Mouse (Mus musculus): ENCODE data around the gene Trp73. TPM values are rescaled to one million over a fixed set of nuclear protein-coding genes. Genes with fewer than 3 reads are reported as not detected.

Trp73 gene
- polyA plus RNA-seq (2017; shearing (Covaris generic)): not detected

DNA sequence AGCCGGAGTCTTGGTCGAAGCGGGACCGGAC is at the start of gene Trp73:
Trp73 (minus strand) TSS at position 27 of the 31 bp plus-strand sequence.

DNA sequence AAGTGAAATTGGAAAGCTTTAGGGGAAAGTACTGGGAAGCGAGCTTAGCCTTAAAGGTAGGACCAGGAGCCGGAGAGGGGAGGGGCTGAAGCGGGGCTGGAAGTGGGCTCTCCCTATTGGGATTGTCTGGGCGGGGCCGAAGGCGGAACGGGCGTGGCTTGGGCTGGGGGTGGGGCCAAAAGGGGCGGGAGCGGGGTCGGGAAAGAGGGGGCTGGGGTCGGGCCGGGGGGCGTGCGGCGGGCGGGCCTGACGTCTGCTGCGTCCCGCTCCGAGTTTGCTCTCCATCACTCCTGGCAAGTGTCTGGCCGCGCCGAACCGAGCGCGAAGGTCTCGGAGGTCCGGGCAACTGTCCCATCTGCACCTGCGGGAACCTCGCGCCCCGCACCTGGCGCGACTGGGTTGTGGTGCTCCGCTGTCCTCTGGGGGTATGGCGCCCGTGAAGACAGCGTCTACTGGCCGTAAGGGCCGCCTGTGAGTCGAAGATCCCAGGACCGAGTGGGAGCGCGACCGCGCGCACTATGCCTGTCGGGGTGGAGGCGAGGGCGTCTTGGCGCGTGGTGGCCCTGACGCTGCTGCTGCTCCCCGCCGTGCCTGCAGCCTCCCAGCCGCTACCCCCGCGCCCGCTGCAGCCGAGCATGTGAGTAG is 30.6 kb upstream of the Trp73 start, which contains the start of gene Megf6:
Megf6 (plus strand) TSS at position 225 of the 645 bp plus-strand sequence.

DNA sequence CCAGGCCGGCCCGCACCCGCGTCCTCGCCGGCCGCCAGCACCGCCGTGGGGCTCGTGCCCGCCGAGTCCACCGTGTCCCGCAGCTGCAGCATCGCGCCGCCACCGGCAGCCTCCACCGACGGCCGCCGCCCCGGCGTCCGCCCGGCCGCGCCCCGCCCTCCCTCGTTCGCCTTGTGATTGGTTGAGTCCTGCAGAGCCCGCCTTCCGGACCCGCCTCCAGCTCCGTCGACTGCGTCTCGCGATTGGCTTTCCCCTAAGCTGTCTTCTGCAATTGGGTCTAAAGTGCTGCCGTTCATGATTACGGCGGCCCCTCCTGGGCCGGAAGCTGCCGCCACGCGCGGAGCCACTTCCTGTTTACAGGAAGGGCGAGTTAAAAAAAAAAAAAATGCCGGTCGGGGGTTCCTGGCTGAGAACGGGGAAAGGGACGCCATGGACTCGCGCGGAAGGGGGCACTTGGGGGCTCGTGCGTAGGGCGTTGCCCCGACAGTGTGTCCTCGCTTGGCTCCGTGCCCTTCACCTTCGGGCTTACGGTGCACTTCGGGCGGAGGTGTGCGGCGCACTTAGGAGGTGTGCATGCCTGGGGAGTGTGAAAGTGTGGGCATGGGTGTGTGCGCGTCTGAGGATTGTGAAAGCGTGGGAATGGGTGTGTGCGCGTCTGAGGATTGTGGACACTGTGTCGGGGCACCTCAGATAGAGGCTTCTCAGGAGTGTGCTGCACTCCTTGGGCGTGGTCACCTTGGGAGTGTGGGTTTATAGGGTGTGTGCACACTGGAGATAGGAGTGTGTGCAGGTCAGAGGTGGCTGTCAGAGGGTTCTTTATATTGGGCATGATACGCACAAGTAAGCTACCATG is 20.8 kb upstream of the Trp73 start, which contains the start of gene Tprgl:
Tprgl (minus strand) TSS at position 129 of the 853 bp plus-strand sequence.

DNA sequence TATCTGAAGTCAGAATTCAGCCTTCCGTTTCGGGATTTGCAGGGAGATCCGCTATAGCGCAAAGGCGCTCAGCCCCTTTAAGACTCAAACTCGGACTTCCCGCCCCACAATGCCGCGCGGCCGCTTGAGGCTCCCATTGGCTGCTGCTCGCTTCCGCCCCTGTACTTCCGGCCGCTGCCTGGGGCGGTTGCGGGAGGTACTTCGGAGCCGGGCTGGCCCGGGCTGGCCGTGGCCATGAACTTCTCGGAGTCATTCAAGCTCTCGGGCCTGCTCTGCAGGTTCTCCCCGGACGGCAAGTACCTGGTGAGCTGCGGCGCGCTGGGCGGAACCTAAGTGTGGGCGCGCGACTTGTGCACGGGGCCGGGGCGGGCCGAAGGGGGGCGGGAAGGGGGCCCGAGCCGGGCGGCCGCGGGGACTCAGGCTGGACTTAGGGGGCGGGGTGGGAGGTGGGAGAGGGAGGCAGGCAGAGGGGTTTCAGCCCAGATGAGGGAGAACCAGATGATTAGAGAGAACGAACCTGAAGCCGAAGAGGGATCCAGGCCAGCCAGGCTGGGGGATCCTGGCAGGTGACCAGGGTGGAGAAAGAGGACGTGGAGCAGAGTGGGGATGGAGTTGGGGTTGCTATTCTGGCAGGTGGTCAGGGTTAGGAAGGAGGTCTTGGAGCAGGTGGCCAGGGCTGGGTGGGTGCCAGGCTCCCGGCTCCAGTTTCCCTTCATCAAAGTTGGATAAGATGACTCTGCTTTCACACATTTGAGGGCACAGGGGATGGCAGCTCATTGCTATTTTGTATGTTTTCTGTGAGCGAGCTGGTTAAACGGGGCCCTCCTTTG is 2.4 kb upstream of the Trp73 start, which contains the start of gene Wrap73:
Wrap73 (plus strand) TSS at position 162 of the 830 bp plus-strand sequence.

DNA sequence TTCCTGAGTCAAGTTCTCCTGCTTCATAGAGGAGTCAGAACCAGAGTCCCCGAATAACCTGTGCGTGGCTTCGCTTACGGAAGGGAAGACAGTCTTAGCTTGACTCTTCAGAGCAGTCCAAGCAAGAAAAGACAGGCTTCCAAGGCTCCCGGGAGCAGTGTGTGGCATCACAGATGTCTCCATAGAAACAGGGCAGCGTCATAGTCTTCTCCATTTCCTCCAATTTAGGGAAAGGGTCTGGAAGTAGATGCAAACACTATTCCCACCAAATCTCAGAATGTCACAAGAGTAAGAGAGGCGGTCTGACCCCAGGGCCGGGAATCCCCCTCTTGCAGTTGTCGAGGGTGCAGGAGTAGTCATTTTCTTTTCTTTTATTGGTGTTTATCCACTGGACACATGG is 97.4 kb downstream of the Trp73 start, which contains the start of gene Ccdc27:
Ccdc27 (minus strand) TSS at position 101 of the 400 bp plus-strand sequence.

DNA sequence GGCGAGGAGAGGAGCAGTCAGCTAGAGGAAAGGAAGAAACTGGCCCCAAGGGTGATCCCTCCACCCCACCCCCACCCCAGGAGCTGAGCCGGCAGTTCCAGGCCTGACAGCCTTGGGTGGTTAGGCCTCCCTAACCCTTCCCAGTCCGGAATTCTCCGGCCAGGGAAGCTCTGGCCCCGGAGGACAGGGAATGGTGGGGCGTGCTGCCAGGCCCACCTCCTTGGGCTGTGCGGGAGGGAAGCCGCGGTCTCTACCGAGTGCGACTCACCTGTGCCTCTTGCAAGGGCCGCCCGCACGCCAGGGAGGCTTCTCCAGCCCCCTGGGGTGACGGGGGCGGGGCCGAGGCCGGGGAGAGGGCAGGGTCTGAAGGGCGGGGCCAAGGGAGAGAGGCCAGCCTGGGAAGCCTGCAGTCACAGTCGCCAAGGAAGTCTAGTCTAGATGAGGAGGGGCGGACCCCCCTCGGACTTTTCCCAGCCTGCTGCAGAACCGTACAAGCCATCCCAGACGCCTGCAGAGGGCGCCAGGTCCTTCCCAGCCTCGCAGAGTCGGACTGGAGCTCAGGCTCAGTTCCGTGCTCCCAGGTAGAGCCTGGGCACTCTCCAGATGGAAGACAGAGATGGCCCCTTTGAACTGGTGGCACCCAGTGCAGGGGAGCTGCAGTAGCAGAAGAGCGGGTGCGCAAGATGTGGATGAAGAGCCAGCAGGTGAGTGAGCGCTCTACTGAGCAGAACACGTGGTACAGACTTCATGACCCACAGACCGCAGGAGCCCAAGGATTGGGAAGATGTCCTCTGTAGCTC is 114.2 kb downstream of the Trp73 start, which contains the start of gene Smim1:
Smim1 (minus strand) TSS at position 590 of the 800 bp plus-strand sequence.

DNA sequence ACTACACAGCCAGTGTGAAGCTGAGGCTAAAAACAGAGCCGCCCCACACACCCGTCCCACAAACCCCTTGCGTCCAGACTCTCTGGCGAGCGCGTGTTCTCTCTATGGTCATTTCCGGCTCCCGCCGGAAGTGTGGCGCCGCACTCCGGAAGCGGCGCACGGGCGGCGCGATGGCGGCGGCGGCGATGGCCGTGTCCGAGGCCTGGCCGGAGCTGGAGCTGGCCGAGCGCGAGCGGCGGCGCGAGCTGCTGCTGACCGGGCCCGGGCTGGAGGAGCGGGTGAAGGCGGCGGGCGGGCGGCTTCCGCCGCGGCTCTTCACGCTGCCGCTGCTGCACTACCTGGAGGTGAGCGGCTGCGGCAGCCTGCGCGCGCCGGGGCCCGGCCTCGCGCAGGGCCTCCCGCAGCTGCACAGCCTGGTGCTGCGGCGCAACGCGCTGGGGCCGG is 128.3 kb downstream of the Trp73 start, which contains the start of gene Lrrc47:
Lrrc47 (plus strand) TSS at position 86 of the 444 bp plus-strand sequence.

Other genes with a start within 250 kb of the Trp73 start
- gene A430005L14Rik, start 183.0 kb downstream of the Trp73 start, polyA plus RNA-seq (2017; shearing (Covaris generic)): 90.4 TPM
- gene Dffb, start 165.1 kb downstream of the Trp73 start, polyA plus RNA-seq (2017; shearing (Covaris generic)): 27.5 TPM
- 4.7 TPM for gene Cep104, start 165.0 kb downstream of the Trp73 start, polyA plus RNA-seq (2017; shearing (Covaris generic))
- 3.0 TPM for gene Lrrc47, start 128.5 kb downstream of the Trp73 start, polyA plus RNA-seq (2017; shearing (Covaris generic))
- 0.55 TPM for gene Smim1, start 114.0 kb downstream of the Trp73 start, polyA plus RNA-seq (2017; shearing (Covaris generic))
- gene Ccdc27, start 97.5 kb downstream of the Trp73 start, polyA plus RNA-seq (2017; shearing (Covaris generic)): not detected
- gene Wrap73, start 2.2 kb upstream of the Trp73 start, polyA plus RNA-seq (2017; shearing (Covaris generic)): 40.8 TPM
- gene Tprgl, start 20.5 kb upstream of the Trp73 start, polyA plus RNA-seq (2017; shearing (Covaris generic)): 18.4 TPM
- 0.10 TPM for gene Megf6, start 30.5 kb upstream of the Trp73 start, polyA plus RNA-seq (2017; shearing (Covaris generic))
- gene Arhgef16, start 161.5 kb upstream of the Trp73 start, polyA plus RNA-seq (2017; shearing (Covaris generic)): 0.35 TPM
- gene B230104I21Rik, start 195.9 kb upstream of the Trp73 start, polyA plus RNA-seq (2017; shearing (Covaris generic)): not detected